Mouse (Mus musculus): ENCODE data around the gene Cplane1.

Cplane1 gene

DNA sequence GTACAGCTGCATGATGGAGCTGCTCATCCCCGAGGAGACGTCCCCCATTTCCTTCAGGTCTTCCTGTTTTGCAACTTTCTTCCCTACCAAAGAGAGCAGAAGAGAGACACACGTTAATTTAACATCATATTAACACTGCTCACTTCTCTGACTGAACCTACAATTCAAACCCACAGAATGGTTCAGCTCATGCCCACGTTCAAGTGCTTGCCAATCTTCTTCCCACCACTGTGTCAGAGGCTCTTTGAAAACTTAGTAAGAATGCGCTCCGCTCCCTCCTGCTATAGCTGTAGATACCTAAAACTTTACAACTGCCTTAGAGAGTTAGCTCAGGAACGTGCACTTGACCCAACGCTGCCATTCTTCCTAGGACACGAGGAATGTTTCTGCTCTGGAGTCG is 134.0 kb downstream of the Cplane1 start:
- DNase-seq (ENCODE audit: low read depth), result no peak

DNA sequence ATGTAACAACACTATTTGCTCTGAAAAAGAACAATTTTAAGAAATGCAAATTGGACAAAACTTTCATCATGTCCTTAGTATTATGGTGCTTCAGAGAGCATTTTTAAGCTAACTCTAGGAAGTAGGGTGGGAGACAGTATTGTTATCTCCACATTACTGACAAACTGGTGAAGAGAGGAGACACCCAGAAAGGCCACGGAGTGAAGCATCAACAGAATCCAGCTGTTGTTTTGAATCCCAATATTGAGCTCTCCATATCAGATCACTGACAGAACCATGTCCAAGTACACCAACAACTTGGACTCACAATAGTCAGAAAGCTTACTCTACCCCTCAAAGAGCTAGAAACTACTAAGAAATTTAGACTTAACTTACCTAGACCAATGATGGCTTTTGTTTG is 136.6 kb downstream of the Cplane1 start:
- DNase-seq (ENCODE audit: low read depth), result no peak

DNA sequence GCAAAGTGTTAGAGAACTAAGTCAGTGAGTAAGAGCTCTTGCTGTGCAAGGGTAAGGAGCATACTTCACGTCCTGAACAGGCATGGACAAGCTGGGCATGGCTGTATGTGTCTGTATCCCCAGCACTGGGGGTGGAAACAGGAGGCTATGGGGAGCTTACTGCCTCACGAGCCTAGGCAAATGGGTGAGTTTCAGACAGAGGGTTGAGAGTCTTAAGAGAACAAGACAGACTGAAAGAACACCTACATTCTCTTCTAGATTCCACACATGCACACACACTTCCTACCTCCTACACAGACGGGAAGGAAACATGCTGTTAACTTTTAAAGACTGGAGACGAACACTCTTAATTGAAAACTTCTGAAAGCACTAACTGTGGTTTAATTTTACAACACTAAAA is 148.5 kb downstream of the Cplane1 start:
- DNase-seq (ENCODE audit: low read depth), result no peak

DNA sequence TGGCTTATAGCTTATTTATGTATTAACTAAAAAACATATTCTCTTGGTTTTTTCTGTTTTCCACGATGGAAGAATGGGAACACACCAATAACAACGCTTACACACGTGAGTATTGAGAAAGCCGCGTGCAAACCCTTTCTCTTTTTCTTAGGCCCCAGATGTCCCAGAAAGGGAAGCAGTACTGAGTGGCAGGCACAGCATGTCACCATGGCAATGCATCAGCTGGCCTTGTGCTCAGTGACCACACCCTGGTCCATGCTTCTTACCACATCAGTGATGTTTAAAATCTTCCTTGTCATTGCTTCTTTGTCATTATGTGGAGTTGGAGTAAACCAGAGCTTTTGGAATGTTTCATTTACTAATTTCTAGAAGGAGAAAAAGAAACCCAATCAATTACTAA is 150.3 kb downstream of the Cplane1 start:
- DNase-seq (ENCODE audit: low read depth), result peak; percentile 18

All from 416B (cell line).